Mouse (Mus musculus): ENCODE results near the gene Cdk12.

DNA sequence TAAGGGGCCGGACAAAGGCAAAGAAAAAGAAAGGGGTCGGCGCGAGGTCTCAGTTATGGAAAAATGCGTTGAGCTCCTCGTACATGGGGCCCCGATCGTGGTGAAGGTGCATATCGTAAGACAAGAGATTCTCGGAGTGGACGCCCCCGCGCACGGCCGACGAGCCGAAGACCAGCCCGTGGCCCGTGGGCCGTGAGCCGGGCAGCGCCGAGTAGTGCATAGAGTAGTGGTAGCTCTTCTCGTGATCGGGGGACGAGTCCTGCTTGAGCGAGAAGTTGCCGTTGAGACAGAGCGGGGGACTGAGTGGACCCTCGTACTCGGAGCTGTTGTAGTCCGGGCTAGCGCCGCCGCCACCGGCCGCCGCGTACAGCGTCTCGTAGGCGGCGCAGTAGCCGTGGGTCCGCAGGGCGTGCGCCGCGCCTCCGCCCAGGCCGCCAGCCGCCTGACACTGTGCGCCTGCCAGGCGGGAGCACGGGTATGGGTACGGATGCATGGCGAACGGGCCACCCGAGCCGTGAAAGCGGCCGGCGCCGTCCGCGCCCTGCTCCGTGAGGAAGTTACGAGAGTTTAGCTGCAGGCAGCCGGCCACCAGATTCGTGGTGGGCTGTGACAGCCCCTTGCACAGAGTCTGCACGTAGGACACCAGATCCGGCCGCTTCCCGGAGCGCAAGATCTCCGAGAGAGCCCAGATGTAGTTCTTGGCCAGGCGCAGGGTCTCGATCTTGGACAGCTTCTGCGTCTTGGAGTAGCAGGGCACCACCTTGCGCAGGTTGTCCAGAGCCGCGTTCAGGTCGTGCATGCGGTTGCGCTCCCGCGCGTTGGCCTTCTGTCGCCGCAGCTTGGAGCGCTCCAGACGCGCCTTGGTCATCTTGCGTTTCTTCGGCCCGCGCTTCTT lies 124.5 kb downstream of the Cdk12 start:
- TF ChIP-seq POLR2A (IDR thresholded peaks at IDR 0.05; ENCODE audit: extremely low read depth, insufficient read depth, low read length) (no peak), CTCF (IDR thresholded peaks at IDR 0.05; ENCODE audit: extremely low read depth, insufficient read depth, low read length) (no peak)

All from cortical plate, adult 2 months (tissue).